Mouse (Mus musculus): ENCODE measurements at regions not wholly inside any gene's neighbourhood (a gene's known extent, or its start where the extent isn't known, plus 50 kb on each side); places are given as distances from the start of the nearest gene placed in this dataset.
A peak's percentile ranks its signal among the peaks of the same experiment; 100 is the strongest.

- no peak for DNase-seq (ENCODE audit: low read depth, low spot score)
Measured at GRCm38 (mm10) chr2:136617138-136617537, 96.1 kb upstream of the Snap25 start.

- no peak for DNase-seq (ENCODE audit: low read depth, low spot score)
Measured at GRCm38 (mm10) chr2:136618114-136618513, 95.1 kb upstream of the Snap25 start.

- DNase-seq (ENCODE audit: low read depth, low spot score) = no peak
Measured at GRCm38 (mm10) chr2:136620309-136620708, 92.9 kb upstream of the Snap25 start.

GRCm38 (mm10) chr2:136620969-136621368 is 92.3 kb upstream of the Snap25 start:
- no peak for DNase-seq (ENCODE audit: low read depth, low spot score)

GRCm38 (mm10) chr2:136623808-136624489 is 89.3 kb upstream of the Snap25 start:
- peak; percentile 77 for DNase-seq (ENCODE audit: low read depth, low spot score)

- DNase-seq (ENCODE audit: low read depth, low spot score) = no peak
Measured at GRCm38 (mm10) chr2:136624490-136624850, 88.8 kb upstream of the Snap25 start.

- DNase-seq (ENCODE audit: low read depth, low spot score) = no peak
Measured at GRCm38 (mm10) chr2:136646917-136647316, 66.3 kb upstream of the Snap25 start.

GRCm38 (mm10) chr2:136648606-136649005 is 64.6 kb upstream of the Snap25 start:
- no peak for DNase-seq (ENCODE audit: low read depth, low spot score)

GRCm38 (mm10) chr2:136650721-136651120 is 62.5 kb upstream of the Snap25 start:
- DNase-seq (ENCODE audit: low read depth, low spot score) = no peak

- no peak for DNase-seq (ENCODE audit: low read depth, low spot score)
Measured at GRCm38 (mm10) chr2:136652206-136653003, 60.8 kb upstream of the Snap25 start.

All from retina, adult 2 months (tissue).